Mouse (Mus musculus): ENCODE measurements around the gene Zfp994.
"Not testable (repeated sequence)": the region's sequence is repeated elsewhere in the genome, so short reads cannot be mapped to it uniquely, and the experiment has no call there.

Gene Zfp994

GRCm38 (mm10) chr17:22225422-22226012 is at the start of gene Zfp994:
Gene Zfp994 (minus strand): TSS chr17:22225616.
- peak; percentile 94 to 98 for DNase-seq (ENCODE audit: low spot score in 2 of 2)

GRCm38 (mm10) chr17:22230701-22231100 is 5.3 kb upstream of the Zfp994 start:
- not testable (repeated sequence) for DNase-seq (ENCODE audit: low spot score in 2 of 2)

- not testable (repeated sequence) for DNase-seq (ENCODE audit: low spot score in 2 of 2)
Measured at GRCm38 (mm10) chr17:22225015-22225414, 401 bp downstream of the Zfp994 start.

- peak; percentile 1 to 2 for DNase-seq (ENCODE audit: low spot score in 2 of 2)
Measured at GRCm38 (mm10) chr17:22165722-22166294, 59.6 kb downstream of the Zfp994 start, which contains the start of gene Zfp947. Gene Zfp947 (minus strand): TSS chr17:22166190.

- not testable (repeated sequence) for DNase-seq (ENCODE audit: low spot score in 2 of 2)
Measured at GRCm38 (mm10) chr17:22165304-22165703, 60.1 kb downstream of the Zfp994 start.

- not testable (repeated sequence) for DNase-seq (ENCODE audit: low spot score in 2 of 2)
Measured at GRCm38 (mm10) chr17:22153951-22154350, 71.5 kb downstream of the Zfp994 start.
